ENCODE assay signal across 22 mouse cellular contexts in the genomic region with DNA sequence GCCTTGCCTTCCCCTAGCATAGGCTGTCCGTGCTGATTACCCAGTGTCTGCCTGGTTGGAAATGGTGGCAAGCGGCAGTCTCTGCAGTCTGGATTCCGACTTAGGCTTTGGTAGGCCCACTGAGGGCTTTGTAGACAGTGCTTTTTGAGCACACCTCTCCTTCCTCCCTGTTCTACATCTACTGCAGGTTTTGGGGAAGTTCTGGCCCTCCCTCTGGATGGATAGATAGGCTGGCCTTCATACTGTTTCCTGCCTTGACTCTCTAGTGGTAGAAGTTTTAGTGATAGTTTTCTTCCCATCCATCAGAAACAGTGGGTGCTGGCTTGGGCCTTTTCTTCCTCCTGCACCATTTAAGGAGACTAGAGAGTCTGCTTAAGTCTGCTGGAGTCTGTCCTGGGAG.
"Had no signal": no experiment of that assay in that cellular context is flagged by ENCODE, and none has a peak within 500 bp of the region (broad histone marks: within the 10 kb centered on the region; RNA-seq: fewer than 3 reads in every experiment).

No protein-coding gene starts in this region.

- H3K9me3 ChIP-seq: kidney, embryonic 15.5 days; limb, embryonic 12.5 days; limb, embryonic 15.5 days; megakaryocyte, embryonic 14.5 days; midbrain, embryonic 10.5 days; midbrain, embryonic 13.5 days; neural tube, embryonic 13.5 days had no signal

- H3K27ac ChIP-seq: kidney, embryonic 15.5 days; layer of hippocampus, adult 2 months; left cerebral cortex, adult 2 months; limb, embryonic 12.5 days; limb, embryonic 15.5 days; liver, embryonic 14.5 days; midbrain, embryonic 10.5 days; midbrain, embryonic 13.5 days; neural tube, embryonic 13.5 days had no signal

- H3K4me1 ChIP-seq: limb, embryonic 12.5 days; limb, embryonic 15.5 days had no signal

- DNase-seq: kidney, adult 11 months; kidney, adult 8-10 months; kidney, postnatal 14 days; layer of hippocampus, postnatal 36 days; left cerebral cortex, postnatal 4 days; liver, postnatal 0 days; lung, embryonic 14.5 days; thymus, adult 18-20 months; thymus, postnatal 4 days had no signal

- H3K9ac ChIP-seq: kidney, embryonic 15.5 days; limb, embryonic 12.5 days; limb, embryonic 15.5 days; liver, embryonic 14.5 days; liver, postnatal 0 days; lung, embryonic 14.5 days; midbrain, embryonic 13.5 days; neural tube, embryonic 13.5 days had no signal

- H3K27me3 ChIP-seq: kidney, embryonic 15.5 days; limb, embryonic 12.5 days; limb, embryonic 15.5 days; megakaryocyte, embryonic 14.5 days; midbrain, embryonic 13.5 days; neural tube, embryonic 13.5 days had no signal

- H3K4me3 ChIP-seq: kidney, embryonic 15.5 days; layer of hippocampus, adult 2 months; left cerebral cortex, adult 2 months; limb, embryonic 12.5 days; limb, embryonic 15.5 days; megakaryocyte, embryonic 14.5 days; midbrain, embryonic 10.5 days; midbrain, embryonic 13.5 days; myocyte; neural tube, embryonic 13.5 days had no signal

- ATAC-seq: liver, postnatal 0 days; lung, postnatal 0 days; midbrain, embryonic 13.5 days; midbrain, embryonic 16.5 days had no signal
